ENCODE assay signal across 13 mouse cellular contexts in genomic region chr9:56266200-56266815, GRCm38 (mm10).
DNase-seq lines count a peak whose midpoint lies in the region; ATAC-seq and TF ChIP-seq lines count a peak whose summit lies in the region.
"Had no signal": no experiment of that assay in that cellular context is flagged by ENCODE, and none has a peak within 500 bp of the region (broad histone marks: within the 10 kb centered on the region; RNA-seq: fewer than 3 reads in every experiment).

No protein-coding gene starts in this region.

- DNase-seq in heart, adult 8-10 months (ENCODE audit: low spot score), result no peak
- DNase-seq in liver, adult 2 months (ENCODE audit: extremely low read depth, low read depth, low spot score), result no peak
- DNase-seq in liver (no peak), NIH3T3 (ENCODE audit: low read depth) (peak; percentile 9)
- no peak for DNase-seq in gastrocnemius, postnatal 4 days (ENCODE audit: low spot score in 2 of 2)
- DNase-seq: cerebellum, adult 11-12 months; lung, adult 2 months; thymus, postnatal 36 days had no signal

- no peaks in the 10 kb centered on the region for H3K36me3 ChIP-seq in heart, embryonic 12.5 days
- no peaks in the 10 kb centered on the region for H3K36me3 ChIP-seq in liver, adult 2 months (ENCODE audit: control insufficient read depth, insufficient read depth, low read length)
- H3K36me3 ChIP-seq in myocyte (ENCODE audit: control insufficient read depth, insufficient read depth), result no peaks in the 10 kb centered on the region
- H3K36me3 ChIP-seq: intestine, embryonic 15.5 days; limb, embryonic 10.5 days; stomach, embryonic 15.5 days had no signal

- TF ChIP-seq POLR2A in liver, adult 2 months (IDR thresholded peaks at IDR 0.05; ENCODE audit: extremely low read depth, insufficient read depth, low read length), result no peak
- TF ChIP-seq POLR2A in myocyte (IDR thresholded peaks at IDR 0.05; ENCODE audit: insufficient read length, low read depth), result no peak

- no peaks in the 10 kb centered on the region for H3K9me3 ChIP-seq in heart, embryonic 12.5 days (replicated peaks)
- H3K9me3 ChIP-seq: intestine, embryonic 15.5 days; limb, embryonic 10.5 days; stomach, embryonic 15.5 days had no signal

- H3K27ac ChIP-seq in heart, embryonic 12.5 days (ENCODE audit: poor library complexity, severe bottlenecking), result peak overlapping the region; percentile 70
- peak overlapping the region; percentile 41; the same call in 1 of the 2 replicates for H3K27ac ChIP-seq in liver, adult 2 months (replicated peaks; ENCODE audit: insufficient read depth, low read depth, low read length)
- H3K27ac ChIP-seq: intestine, embryonic 15.5 days; limb, embryonic 10.5 days; stomach, embryonic 15.5 days had no signal

- no peaks in the 10 kb centered on the region for H3K79me2 ChIP-seq in liver, adult 2 months (ENCODE audit: control insufficient read depth, insufficient read depth, low read length)
- H3K79me2 ChIP-seq in myocyte (ENCODE audit: control insufficient read depth, insufficient read depth), result peaks cover 38% of the 10 kb centered on the region

- no peak overlapping the region for H3K9ac ChIP-seq in heart, embryonic 12.5 days
- H3K9ac ChIP-seq in liver, adult 2 months (ENCODE audit: low read depth, low read length), result no peak overlapping the region
- H3K9ac ChIP-seq: intestine, embryonic 15.5 days; stomach, embryonic 15.5 days had no signal

- TF ChIP-seq CTCF in liver, adult 2 months (IDR thresholded peaks at IDR 0.05; ENCODE audit: low read depth, low read length), result no peak

- H3K4me2 ChIP-seq in heart, embryonic 12.5 days, result no peak overlapping the region
- peak overlapping the region; percentile 63 for H3K4me2 ChIP-seq in myocyte (ENCODE audit: low read depth)
- H3K4me2 ChIP-seq: intestine, embryonic 15.5 days; stomach, embryonic 15.5 days had no signal

- peaks cover 34% of the 10 kb centered on the region for H3K4me1 ChIP-seq in heart, embryonic 12.5 days (replicated peaks)
- H3K4me1 ChIP-seq in liver, adult 2 months (ENCODE audit: control insufficient read depth, insufficient read depth, low read length), result no peaks in the 10 kb centered on the region

- 63% methylated on average over 7 of the region's 7 CpGs for WGBS in heart, embryonic 12.5 days
- 76% methylated on average over 7 of the region's 7 CpGs for WGBS in liver, adult 2 months

- no peak overlapping the region for H3K4me3 ChIP-seq in heart, embryonic 12.5 days
- no peak overlapping the region for H3K4me3 ChIP-seq in liver, adult 2 months (ENCODE audit: insufficient read depth, low read depth, low read length)
- no peak overlapping the region for H3K4me3 ChIP-seq in myocyte
- H3K4me3 ChIP-seq: intestine, embryonic 15.5 days; limb, embryonic 10.5 days; stomach, embryonic 15.5 days had no signal

- H3ac ChIP-seq in myocyte (ENCODE audit: control insufficient read depth, insufficient read length), result no peak overlapping the region

- ATAC-seq in heart, embryonic 12.5 days (ENCODE audit: insufficient number of reproducible peaks, low FRiP score), result no peak
- ATAC-seq: intestine, embryonic 15.5 days had no signal

- no peaks in the 10 kb centered on the region for H3K27me3 ChIP-seq in heart, embryonic 12.5 days (replicated peaks)
- no peaks in the 10 kb centered on the region for H3K27me3 ChIP-seq in liver, adult 2 months (ENCODE audit: control insufficient read depth, insufficient read depth, low read length)
- H3K27me3 ChIP-seq in myocyte (ENCODE audit: control insufficient read depth, insufficient read depth, insufficient read length), result no peaks in the 10 kb centered on the region
- H3K27me3 ChIP-seq: intestine, embryonic 15.5 days; stomach, embryonic 15.5 days had no signal

TF ChIP-seq in myocyte, 11 proteins besides CTCF, POLR2A, EP300 and RAD21:
- TF ChIP-seq TCF12 (IDR thresholded peaks at IDR 0.05; ENCODE audit: insufficient read depth, poor library complexity, severe bottlenecking), result no peak
- TF ChIP-seq SRF (IDR thresholded peaks at IDR 0.05; ENCODE audit: control insufficient read depth, insufficient read length, low read depth), result no peak
- no peak for TF ChIP-seq MAX (IDR thresholded peaks at IDR 0.05; ENCODE audit: low read depth)
- TF ChIP-seq TCF3 (IDR thresholded peaks at IDR 0.05; ENCODE audit: insufficient read length, low read depth), result no peak
- no peak for TF ChIP-seq USF1 (IDR thresholded peaks at IDR 0.05; ENCODE audit: low read depth)
- TF ChIP-seq CEBPB (IDR thresholded peaks at IDR 0.05; ENCODE audit: insufficient read depth, poor library complexity, severe bottlenecking), result no peak
- no peak for TF ChIP-seq MYOD1 (IDR thresholded peaks at IDR 0.05; ENCODE audit: control insufficient read depth in 1 of 3, insufficient read length in 2 of 3, low read depth in 2 of 3)
- TF ChIP-seq E2F4 (IDR thresholded peaks at IDR 0.05; ENCODE audit: insufficient read depth), result no peak
- TF ChIP-seq MYOG (IDR thresholded peaks at IDR 0.05; ENCODE audit: control insufficient read depth in 1 of 3, insufficient read depth in 1 of 3, insufficient read length in 2 of 3, low read depth in 2 of 3), result no peak
- no peak for TF ChIP-seq POLR2AphosphoS2 (IDR thresholded peaks at IDR 0.05; ENCODE audit: insufficient read length, low read depth)
- no peak for TF ChIP-seq REST (IDR thresholded peaks at IDR 0.05; ENCODE audit: insufficient read depth, insufficient read length)
